Comparison of ENCODE assay signal across 24 mouse cellular contexts in the genomic region with DNA sequence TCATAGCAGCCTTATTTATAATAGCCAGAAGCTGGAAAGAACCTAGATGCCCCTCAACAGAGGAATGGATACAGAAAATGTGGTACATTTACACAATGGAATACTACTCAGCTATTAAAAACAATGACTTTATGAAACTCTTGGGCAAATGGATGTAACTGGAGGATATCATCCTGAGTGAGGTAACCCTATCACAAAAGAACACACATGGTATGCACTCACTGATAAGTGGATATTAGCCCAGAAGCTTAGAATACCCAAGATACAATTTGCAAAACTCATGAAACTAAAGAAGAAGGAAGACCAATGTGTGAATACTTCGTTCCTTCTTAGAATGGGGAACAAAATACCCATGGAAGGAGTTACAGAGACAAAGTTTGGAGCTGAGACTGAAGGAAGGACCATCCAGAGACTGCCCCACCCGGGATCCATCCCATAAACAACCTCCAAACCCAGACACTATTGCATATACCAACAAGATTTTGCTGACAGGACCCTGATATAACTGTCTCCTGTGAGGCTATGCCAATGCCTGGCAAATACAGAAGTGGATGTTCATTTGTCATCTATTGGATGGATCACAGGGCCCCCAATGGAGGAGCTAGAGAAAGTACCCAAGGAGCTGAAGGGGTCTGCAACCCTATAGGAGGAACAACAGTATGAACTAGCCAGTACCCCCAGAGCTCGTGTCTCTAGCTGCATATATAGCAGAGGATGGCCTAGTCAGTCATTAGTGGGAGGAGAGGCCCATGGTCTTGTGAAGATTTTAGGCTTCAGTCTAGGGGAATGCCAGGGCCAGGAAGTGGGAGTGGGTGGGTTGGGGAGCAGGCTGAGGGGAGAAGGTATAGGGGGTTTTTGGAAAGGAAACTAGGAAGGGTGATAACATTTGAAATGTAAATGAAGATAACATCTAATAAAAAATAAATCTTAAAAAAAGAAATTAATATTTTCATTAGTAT. TPM values are rescaled to one million over a fixed set of nuclear protein-coding genes. Genes with fewer than 3 reads are reported as not detected.
"Had no signal": no experiment of that assay in that cellular context is flagged by ENCODE, and none has a peak within 500 bp of the region (broad histone marks: within the 10 kb centered on the region; RNA-seq: fewer than 3 reads in every experiment).

No protein-coding gene starts in this region.

RNA-seq across cellular contexts. Expression of a gene that starts 40.0 kb away (rescaled TPM):
- total RNA-seq: gastrocnemius, adult 2 months; gastrocnemius, postnatal 25 days; gastrocnemius, postnatal 4 days; heart, adult 2 months; heart, postnatal 14 days; heart, postnatal 36 days; hindbrain, postnatal 0 days; layer of hippocampus, adult 18-20 months; layer of hippocampus, adult 8-10 months; layer of hippocampus, postnatal 14 days; layer of hippocampus, postnatal 36 days; left cerebral cortex, adult 18-20 months; left cerebral cortex, adult 8-10 months; left cerebral cortex, postnatal 25 days; left cerebral cortex, postnatal 4 days had no signal
- polyA plus RNA-seq: heart, embryonic 11.5 days; heart, postnatal 0 days; hindbrain, embryonic 11.5 days; hindbrain, embryonic 13.5 days; hindbrain, embryonic 15.5 days; hindbrain, postnatal 0 days; intestine, embryonic 14.5 days; kidney, postnatal 0 days; limb, embryonic 11.5 days; limb, embryonic 15.5 days had no signal

RNA-seq across cellular contexts. Expression of a gene that starts 40.0 kb away (rescaled TPM):
- total RNA-seq: hindbrain, postnatal 0 days had no signal
